ENCODE assay signal across 8 mouse cellular contexts in genomic region chr3:89458372-89458964, GRCm38 (mm10). TPM values are rescaled to one million over a fixed set of nuclear protein-coding genes. Genes with fewer than 3 reads are reported as not detected.
DNase-seq lines count a peak whose midpoint lies in the region; ATAC-seq and TF ChIP-seq lines count a peak whose summit lies in the region.

No protein-coding gene starts in this region.

- peak; percentile 93 for DNase-seq in liver, adult 2 months (ENCODE audit: extremely low read depth, low read depth, low spot score)
- no peak for DNase-seq in liver
- DNase-seq in hindbrain, postnatal 0 days (ENCODE audit: low spot score): no peak
- no peak for DNase-seq in midbrain, embryonic 11.5 days (ENCODE audit: low spot score, missing footprints)
- no peak for DNase-seq in urinary bladder, postnatal 10 days (ENCODE audit: low spot score)
- no peak for DNase-seq in layer of hippocampus, adult 11-12 months (ENCODE audit: low spot score)
- DNase-seq in frontal cortex, postnatal 14 days (ENCODE audit: low spot score in 2 of 2): no peak

- H3K9ac ChIP-seq in liver, adult 2 months (ENCODE audit: low read depth, low read length): no peak overlapping the region
- no peak overlapping the region for H3K9ac ChIP-seq in hindbrain, postnatal 0 days (replicated peaks; ENCODE audit: low read length)
- H3K9ac ChIP-seq in midbrain, embryonic 11.5 days (ENCODE audit: low read length): peak overlapping the region; percentile 87; the same call in 1 of the 2 replicates

- H3K4me3 ChIP-seq in liver, adult 2 months (ENCODE audit: insufficient read depth, low read depth, low read length): no peak overlapping the region; the same call in 1 of the 2 replicates
- H3K4me3 ChIP-seq in embryonic fibroblast, embryonic 13.5 days (ENCODE audit: insufficient read depth, low read length): no peak overlapping the region
- H3K4me3 ChIP-seq in hindbrain, postnatal 0 days (ENCODE audit: low read length): peak overlapping the region; percentile 68
- H3K4me3 ChIP-seq in midbrain, embryonic 11.5 days (ENCODE audit: low read depth, low read length): peak overlapping the region; percentile 61

- H3K27ac ChIP-seq in liver, adult 2 months (replicated peaks; ENCODE audit: insufficient read depth, low read depth, low read length): peak overlapping the region; percentile 8
- peak overlapping the region; percentile 75 for H3K27ac ChIP-seq in embryonic fibroblast, embryonic 13.5 days (ENCODE audit: insufficient read depth, low read length)
- peak overlapping the region; percentile 94; the same call in 1 of the 2 replicates for H3K27ac ChIP-seq in hindbrain, postnatal 0 days
- no peak overlapping the region for H3K27ac ChIP-seq in midbrain, embryonic 11.5 days (ENCODE audit: low read depth, low read length)

- H3K79me2 ChIP-seq in liver, adult 2 months (ENCODE audit: control insufficient read depth, insufficient read depth, low read length): no peaks in the 10 kb centered on the region

- no peak for TF ChIP-seq POLR2A in liver, adult 2 months (IDR thresholded peaks at IDR 0.05; ENCODE audit: extremely low read depth, insufficient read depth, low read length)
- TF ChIP-seq POLR2A in embryonic fibroblast, embryonic 13.5 days (IDR thresholded peaks at IDR 0.05; ENCODE audit: low read depth, low read length): peak; percentile 22; the same call in 1 of the 2 replicates

- H3K4me2 ChIP-seq in hindbrain, postnatal 0 days (ENCODE audit: low read depth, low read length): peak overlapping the region; percentile 78
- H3K4me2 ChIP-seq in midbrain, embryonic 11.5 days: peak overlapping the region; percentile 74

- H3K36me3 ChIP-seq in liver, adult 2 months (ENCODE audit: control insufficient read depth, insufficient read depth, low read length): no peaks in the 10 kb centered on the region; the same call in 1 of the 2 replicates
- H3K36me3 ChIP-seq in hindbrain, postnatal 0 days (ENCODE audit: insufficient read depth, low read length): 0 out of 2 replicates have a peak, but pooled peaks cover 6% of the 10 kb centered on the region
- no peaks in the 10 kb centered on the region for H3K36me3 ChIP-seq in midbrain, embryonic 11.5 days (ENCODE audit: control insufficient read depth, insufficient read depth, low read length)

- no peaks in the 10 kb centered on the region for H3K27me3 ChIP-seq in liver, adult 2 months (ENCODE audit: control insufficient read depth, insufficient read depth, low read length)
- no peaks in the 10 kb centered on the region for H3K27me3 ChIP-seq in hindbrain, postnatal 0 days (ENCODE audit: insufficient read depth, low read length)
- no peaks in the 10 kb centered on the region for H3K27me3 ChIP-seq in midbrain, embryonic 11.5 days (ENCODE audit: control insufficient read depth, insufficient read depth, low read length)

- WGBS in liver, adult 2 months: 43% methylated on average over 13 of the region's 13 CpGs
- 42% methylated on average over 13 of the region's 13 CpGs for WGBS in hindbrain, postnatal 0 days
- 51% methylated on average over 13 of the region's 13 CpGs for WGBS in midbrain, embryonic 11.5 days

- no peak for TF ChIP-seq CTCF in liver, adult 2 months (IDR thresholded peaks at IDR 0.05; ENCODE audit: low read depth, low read length)
- no peak for TF ChIP-seq CTCF in embryonic fibroblast, embryonic 13.5 days (IDR thresholded peaks at IDR 0.05; ENCODE audit: borderline replicate concordance, insufficient read depth, low read length)
- no peak for TF ChIP-seq CTCF in hindbrain, postnatal 0 days (IDR thresholded peaks at IDR 0.05; ENCODE audit: low read depth)

- H3K9me3 ChIP-seq in hindbrain, postnatal 0 days (ENCODE audit: low read length): no peaks in the 10 kb centered on the region
- H3K9me3 ChIP-seq in midbrain, embryonic 11.5 days (ENCODE audit: control insufficient read depth, low read length): no peaks in the 10 kb centered on the region

- H3K4me1 ChIP-seq in liver, adult 2 months (ENCODE audit: control insufficient read depth, insufficient read depth, low read length): peaks cover 11% of the 10 kb centered on the region; the same call in 1 of the 2 replicates
- H3K4me1 ChIP-seq in embryonic fibroblast, embryonic 13.5 days (ENCODE audit: control insufficient read depth, insufficient read depth, low read length): no peaks in the 10 kb centered on the region
- H3K4me1 ChIP-seq in hindbrain, postnatal 0 days (ENCODE audit: insufficient read depth, low read length): no peaks in the 10 kb centered on the region
- H3K4me1 ChIP-seq in midbrain, embryonic 11.5 days (ENCODE audit: control insufficient read depth, insufficient read depth, low read length): peaks cover 7% of the 10 kb centered on the region; the same call in 1 of the 2 replicates

- ATAC-seq in hindbrain, postnatal 0 days: peak; percentile 46; the same call in 1 of the 2 replicates
- ATAC-seq in midbrain, embryonic 11.5 days (ENCODE audit: low FRiP score): peak; percentile 38

RNA-seq across cellular contexts. Expression of gene Pmvk, which starts 4.1 kb away (rescaled TPM):
- total RNA-seq in liver, adult 2 months (2014; rRNA removed): 79.5 and 112 TPM in 2 replicates
- polyA plus RNA-seq in liver, adult 2 months (2012; rRNA removed): 82.1 and 108 TPM in 2 replicates
- polyA plus RNA-seq in embryonic fibroblast, embryonic 13.5 days (2011; ENCODE audit: insufficient read length, low read depth, missing spikeins): 16.3 and 21.0 TPM in 2 replicates
- 65.4 and 74.2 TPM in 2 replicates for total RNA-seq in hindbrain, postnatal 0 days (2014; rRNA removed)
- 117 and 120 TPM in 2 replicates for polyA plus RNA-seq in hindbrain, postnatal 0 days (2015; fragmentation: Nextera tagmentation; extraction: Ambion mirVana)
- 67.1 and 69.7 TPM in 2 replicates for polyA plus RNA-seq in midbrain, embryonic 11.5 days (2014; fragmentation: Nextera tagmentation; extraction: Ambion mirVana)

RNA-seq across cellular contexts. Expression of gene Pbxip1, which starts 22.0 kb away (rescaled TPM):
- total RNA-seq in liver, adult 2 months (2014; rRNA removed): 5.7 and 5.9 TPM in 2 replicates
- 6.6 and 9.1 TPM in 2 replicates for polyA plus RNA-seq in liver, adult 2 months (2012; rRNA removed)
- 90.9 and 91.6 TPM in 2 replicates for polyA plus RNA-seq in embryonic fibroblast, embryonic 13.5 days (2011; ENCODE audit: insufficient read length, low read depth, missing spikeins)
- total RNA-seq in hindbrain, postnatal 0 days (2014; rRNA removed): 22.5 and 33.6 TPM in 2 replicates
- 28.5 and 31.3 TPM in 2 replicates for polyA plus RNA-seq in hindbrain, postnatal 0 days (2015; fragmentation: Nextera tagmentation; extraction: Ambion mirVana)
- polyA plus RNA-seq in midbrain, embryonic 11.5 days (2014; fragmentation: Nextera tagmentation; extraction: Ambion mirVana): 7.5 and 8.3 TPM in 2 replicates

RNA-seq across cellular contexts. Expression of gene Pygo2, which starts 28.5 kb away (rescaled TPM):
- total RNA-seq in liver, adult 2 months (2014; rRNA removed): 4.4 and 9.9 TPM in 2 replicates
- polyA plus RNA-seq in liver, adult 2 months (2012; rRNA removed): 26.5 and 29.0 TPM in 2 replicates
- polyA plus RNA-seq in embryonic fibroblast, embryonic 13.5 days (2011; ENCODE audit: insufficient read length, low read depth, missing spikeins): 42.4 and 45.2 TPM in 2 replicates
- 74.1 and 74.7 TPM in 2 replicates for total RNA-seq in hindbrain, postnatal 0 days (2014; rRNA removed)
- polyA plus RNA-seq in hindbrain, postnatal 0 days (2015; fragmentation: Nextera tagmentation; extraction: Ambion mirVana): 28.8 and 31.0 TPM in 2 replicates
- polyA plus RNA-seq in midbrain, embryonic 11.5 days (2014; fragmentation: Nextera tagmentation; extraction: Ambion mirVana): 47.2 and 52.5 TPM in 2 replicates

RNA-seq across cellular contexts. Expression of gene Shc1, which starts 40.2 kb away (rescaled TPM):
- total RNA-seq in liver, adult 2 months (2014; rRNA removed): 37.7 and 42.0 TPM in 2 replicates
- polyA plus RNA-seq in liver, adult 2 months (2012; rRNA removed): 56.8 and 57.4 TPM in 2 replicates
- 224 and 227 TPM in 2 replicates for polyA plus RNA-seq in embryonic fibroblast, embryonic 13.5 days (2011; ENCODE audit: insufficient read length, low read depth, missing spikeins)
- 29.6 and 33.4 TPM in 2 replicates for total RNA-seq in hindbrain, postnatal 0 days (2014; rRNA removed)
- polyA plus RNA-seq in hindbrain, postnatal 0 days (2015; fragmentation: Nextera tagmentation; extraction: Ambion mirVana): 12.8 and 13.9 TPM in 2 replicates
- polyA plus RNA-seq in midbrain, embryonic 11.5 days (2014; fragmentation: Nextera tagmentation; extraction: Ambion mirVana): 23.4 and 26.2 TPM in 2 replicates

RNA-seq across cellular contexts. Expression of gene Cks1b, which starts 40.3 kb away (rescaled TPM):
- total RNA-seq in liver, adult 2 months (2014; rRNA removed): 3.0 and 6.0 TPM in 2 replicates
- polyA plus RNA-seq in liver, adult 2 months (2012; rRNA removed): 7.9 and 11.0 TPM in 2 replicates
- 142 and 174 TPM in 2 replicates for polyA plus RNA-seq in embryonic fibroblast, embryonic 13.5 days (2011; ENCODE audit: insufficient read length, low read depth, missing spikeins)
- total RNA-seq in hindbrain, postnatal 0 days (2014; rRNA removed): 43.6 and 45.6 TPM in 2 replicates
- polyA plus RNA-seq in hindbrain, postnatal 0 days (2015; fragmentation: Nextera tagmentation; extraction: Ambion mirVana): 103 and 107 TPM in 2 replicates
- polyA plus RNA-seq in midbrain, embryonic 11.5 days (2014; fragmentation: Nextera tagmentation; extraction: Ambion mirVana): 420 and 441 TPM in 2 replicates

Comparison
In these comparisons a context has a peak if more than half of its experiments do, and no peak if none do; other contexts are left out.
1. H3K4me3 ChIP-seq: peak in hindbrain, postnatal 0 days (single experiment) and midbrain, embryonic 11.5 days (single experiment); none in liver, adult 2 months (single experiment) and embryonic fibroblast, embryonic 13.5 days (single experiment).